Mouse (Mus musculus) ES-Bruce4 (cell line): ENCODE data around the gene Phldb3. TPM values are rescaled to one million over a fixed set of nuclear protein-coding genes. Genes with fewer than 3 reads are reported as not detected.

ENCODE experiments used
- H3K27ac ChIP-seq: 2 replicates; pipeline ENCODE4 v1.5.1; 2012; ENCODE audit warnings: low read length, inconsistent platforms; ENCODE audit not compliant: insufficient read depth
- H3K27me3 ChIP-seq: 2 replicates; pipeline ENCODE4 v1.6.1; 2012; ENCODE audit warnings: mild to moderate bottlenecking, low read length, inconsistent platforms; ENCODE audit not compliant: control insufficient read depth, poor library complexity, insufficient read depth, severe bottlenecking
- H3K36me3 ChIP-seq: 2 replicates; pipeline ENCODE4 v1.6.1; 2012; ENCODE audit warnings: inconsistent platforms, mild to moderate bottlenecking, low read length, moderate library complexity; ENCODE audit not compliant: control insufficient read depth, poor library complexity, insufficient read depth, severe bottlenecking
- H3K4me1 ChIP-seq: one replicate; pipeline ENCODE4 v1.8.1; 2011; ENCODE audit warnings: low read length; ENCODE audit not compliant: control insufficient read depth, insufficient read depth
- H3K4me3 ChIP-seq: 2 replicates; pipeline ENCODE4 v1.5.1; 2011; ENCODE audit warnings: low read depth, mild to moderate bottlenecking, low read length
- H3K9ac ChIP-seq: 2 replicates; pipeline ENCODE4 v1.6.1; 2012; ENCODE audit warnings: low read depth, mild to moderate bottlenecking, inconsistent platforms; ENCODE audit not compliant: poor library complexity, severe bottlenecking
- H3K9me3 ChIP-seq: replicated peaks from 2 replicates; pipeline ENCODE4 v1.6.1; 2012; ENCODE audit warnings: mild to moderate bottlenecking, low read length, inconsistent platforms; ENCODE audit not compliant: control insufficient read depth, poor library complexity, insufficient read depth, severe bottlenecking
- CTCF ChIP-seq: IDR thresholded peaks from one replicate; pipeline ENCODE4 v1.8.1; 2011; ENCODE audit warnings: low read depth, low read length
- EP300 ChIP-seq: IDR thresholded peaks from 2 replicates; pipeline ENCODE4 v1.6.1; 2011; ENCODE audit warnings: low read depth, low read length; ENCODE audit not compliant: insufficient read depth
- POLR2A ChIP-seq: IDR thresholded peaks from one replicate; pipeline ENCODE4 v1.8.1; 2011; ENCODE audit warnings: low read length; ENCODE audit not compliant: insufficient read depth
- polyA plus RNA-seq: library from polyadenylated mRNA; stranded (reverse); fragments of >200 nt; gene quantifications from 2 replicates; pipeline ENCODE4 v1.2.4, GENCODE M21; 2011; ENCODE audit warnings: low read depth; ENCODE audit not compliant: missing spikeins, insufficient read depth, insufficient read length

The Phldb3 gene
- polyA plus RNA-seq, 1 experiment, result 7.1 TPM

- 0 out of 2 replicates have a peak overlapping the region, but pooled peaks have one; percentile 30 for H3K9ac ChIP-seq
- peak overlapping the region; percentile 49 for H3K4me3 ChIP-seq
These were observed 9.3 kb downstream of the Phldb3 start for GRCm38 (mm10) chr7:24619671-24620397.

GRCm38 (mm10) chr7:24621193-24621592, 10.6 kb downstream of the Phldb3 start:
- Histone ChIP-seq H3K9ac (no peak overlapping the region), H3K9me3 (no peaks in the 10 kb centered on the region), H3K4me1 (peaks cover 9% of the 10 kb centered on the region), H3K27ac (no peak overlapping the region), H3K27me3 (no peaks in the 10 kb centered on the region), H3K4me3 (no peak overlapping the region), H3K36me3 (no peaks in the 10 kb centered on the region)
- TF ChIP-seq CTCF (peak; percentile 3), EP300 (no peak), POLR2A (no peak)

More at GRCm38 (mm10) chr7:24619671-24620397, 9.3 kb downstream of the Phldb3 start:
- Histone ChIP-seq H3K9me3 (no peaks in the 10 kb centered on the region), H3K27ac (no peak overlapping the region), H3K4me1 (peaks cover 2% of the 10 kb centered on the region), H3K36me3 (no peaks in the 10 kb centered on the region), H3K27me3 (no peaks in the 10 kb centered on the region)
- TF ChIP-seq EP300 (no peak), POLR2A (no peak), CTCF (peak; percentile 54)

GRCm38 (mm10) chr7:24622967-24623366, 12.4 kb downstream of the Phldb3 start:
- peaks cover 9% of the 10 kb centered on the region for H3K4me1 ChIP-seq
- no peaks in the 10 kb centered on the region for H3K9me3 ChIP-seq
- no peaks in the 10 kb centered on the region for H3K27me3 ChIP-seq
- no peak overlapping the region for H3K4me3 ChIP-seq
- no peak overlapping the region for H3K9ac ChIP-seq
- no peak for TF ChIP-seq EP300
- TF ChIP-seq CTCF, result peak; percentile 4
- TF ChIP-seq POLR2A, result no peak
- no peaks in the 10 kb centered on the region for H3K36me3 ChIP-seq
- H3K27ac ChIP-seq, result no peak overlapping the region

- H3K9ac ChIP-seq, result peak overlapping the region; percentile 32; the same call in 1 of the 2 replicates
- peaks cover 17% of the 10 kb centered on the region for H3K4me1 ChIP-seq
- peak overlapping the region; percentile 31; the same call in 1 of the 2 replicates for H3K4me3 ChIP-seq
- no peaks in the 10 kb centered on the region for H3K9me3 ChIP-seq
- TF ChIP-seq EP300 (no peak), POLR2A (peak; percentile 57)
- no peak overlapping the region for H3K27ac ChIP-seq
- no peaks in the 10 kb centered on the region for H3K27me3 ChIP-seq
- H3K36me3 ChIP-seq, result no peaks in the 10 kb centered on the region
These were observed 18.4 kb downstream of the Phldb3 start for GRCm38 (mm10) chr7:24628685-24629610.

GRCm38 (mm10) chr7:24629672-24630071, 19.1 kb downstream of the Phldb3 start:
- Histone ChIP-seq H3K9me3 (no peaks in the 10 kb centered on the region), H3K36me3 (no peaks in the 10 kb centered on the region)

More at GRCm38 (mm10) chr7:24629672-24630071, 19.1 kb downstream of the Phldb3 start:
- Histone ChIP-seq H3K27ac (peak overlapping the region; percentile 37; the same call in 1 of the 2 replicates), H3K4me1 (peaks cover 17% of the 10 kb centered on the region), H3K9ac (peak overlapping the region; percentile 32; the same call in 1 of the 2 replicates), H3K4me3 (no peak overlapping the region), H3K27me3 (no peaks in the 10 kb centered on the region)
- no peak for TF ChIP-seq POLR2A
- no peak for TF ChIP-seq CTCF
- no peak for TF ChIP-seq EP300
